Mouse (Mus musculus) layer of hippocampus, postnatal 14 days (tissue): ENCODE data around the gene Olfr1054. TPM values are rescaled to one million over a fixed set of nuclear protein-coding genes. Genes with fewer than 3 reads are reported as not detected.
"Not testable (repeated sequence)": the region's sequence is repeated elsewhere in the genome, so short reads cannot be mapped to it uniquely, and the experiment has no call there.

Experiments
- DNase-seq, 2 experiments: peaks; one replicate each; pipeline ENCODE4 v3.0.0; 2021 to 2022; ENCODE audit warnings: low spot score in 2 of 2, mixed read lengths in 1 of 2
- long read RNA-seq, 2 experiments: library from polyadenylated mRNA; stranded (forward); transcript quantifications; one replicate each; pipeline ENCODE4 v2.0.0; 2021
- total RNA-seq, 2 experiments: library from RNA; stranded (reverse); gene quantifications; 2 replicates each; pipeline ENCODE4 v1.2.3; 2021

Gene Olfr1054
- not detected for total RNA-seq
- long read RNA-seq, experiment 1 = 0 reads
- long read RNA-seq, experiment 2 = 0 reads

DNA sequence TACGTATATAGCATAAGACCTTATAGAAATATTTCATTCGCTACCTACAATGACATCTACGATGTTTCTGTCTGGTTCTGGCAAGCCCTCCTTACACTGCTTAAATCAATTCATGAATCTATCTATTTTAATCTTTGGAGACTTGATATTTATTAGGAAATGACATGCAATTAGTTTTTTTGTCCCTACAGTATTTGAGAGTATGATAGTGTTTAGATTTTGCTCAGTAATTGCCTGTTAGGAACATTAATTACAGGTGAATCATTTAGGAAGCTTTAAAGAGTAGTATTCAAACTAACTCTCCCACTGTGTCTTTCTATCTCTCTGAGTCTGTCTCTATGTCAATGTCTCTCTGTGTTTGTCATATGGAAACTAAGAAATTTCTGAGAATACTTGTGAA, at the start of gene Olfr1054:
TSS of gene Olfr1054 (minus strand) at position 101 of the 400 bp plus-strand sequence.
- no peak for DNase-seq

DNA sequence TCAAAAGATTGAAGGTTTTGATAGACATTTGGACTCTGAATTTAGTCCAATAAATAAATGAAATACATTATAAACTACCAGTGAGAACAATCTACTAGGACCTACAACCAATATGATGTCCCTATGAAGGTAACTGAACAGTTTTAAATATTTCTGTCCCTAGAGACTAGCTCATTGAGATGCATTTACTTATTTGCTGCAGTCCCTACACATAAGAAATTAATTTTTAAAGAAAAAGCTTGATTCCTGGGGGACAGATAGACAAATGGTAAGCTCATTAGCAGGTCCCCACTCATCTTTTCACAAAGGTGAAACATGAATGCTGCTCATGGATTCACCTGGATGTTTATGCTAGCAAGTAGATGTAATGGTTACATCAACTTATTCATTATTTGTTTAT, 43.1 kb upstream of the Olfr1054 start, which contains the start of gene Olfr1057:
TSS of gene Olfr1057 (minus strand) at position 101 of the 400 bp plus-strand sequence.
- DNase-seq = no peak

DNA sequence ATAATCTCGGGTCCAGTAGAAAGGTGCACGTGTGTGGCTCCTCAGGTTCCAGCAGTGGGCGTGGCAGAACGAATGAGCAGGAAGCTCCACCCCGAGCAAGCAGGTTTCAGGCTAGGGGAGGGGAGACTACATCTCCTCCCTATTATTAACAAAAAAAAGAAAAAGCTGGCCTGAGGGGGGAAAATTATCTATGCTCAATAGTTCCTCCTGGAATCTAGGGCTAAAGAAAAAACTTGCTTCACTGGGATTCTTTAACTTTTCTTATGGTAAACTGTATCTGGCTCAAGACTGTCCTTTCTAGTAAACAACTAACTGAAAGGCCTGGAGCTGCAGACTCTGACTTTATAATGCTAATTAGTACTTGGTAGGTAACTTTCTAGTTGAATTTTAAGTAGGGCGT, 31.1 kb upstream of the Olfr1054 start:
- DNase-seq = not testable (repeated sequence)

DNA sequence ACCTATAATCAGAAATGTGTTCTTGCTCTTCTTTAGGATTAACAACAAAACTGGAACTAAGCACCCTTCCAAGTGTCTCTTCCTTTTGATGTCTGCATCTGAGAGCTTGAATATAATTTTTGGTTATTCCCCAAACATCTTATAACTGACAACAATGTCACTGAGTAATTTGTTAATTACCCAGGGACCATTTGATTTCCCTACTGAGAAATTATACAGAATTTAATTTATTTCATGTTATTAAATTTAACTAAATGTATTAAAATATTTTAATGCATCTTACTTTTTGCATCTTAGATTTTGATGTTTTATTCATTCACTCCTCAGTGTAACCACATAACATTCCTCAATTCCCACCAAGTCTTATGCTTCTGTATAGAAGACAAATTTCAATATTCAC, 27.1 kb upstream of the Olfr1054 start, which contains the start of gene Olfr1056:
TSS of gene Olfr1056 (minus strand) at position 101 of the 400 bp plus-strand sequence.
- DNase-seq = no peak

DNA sequence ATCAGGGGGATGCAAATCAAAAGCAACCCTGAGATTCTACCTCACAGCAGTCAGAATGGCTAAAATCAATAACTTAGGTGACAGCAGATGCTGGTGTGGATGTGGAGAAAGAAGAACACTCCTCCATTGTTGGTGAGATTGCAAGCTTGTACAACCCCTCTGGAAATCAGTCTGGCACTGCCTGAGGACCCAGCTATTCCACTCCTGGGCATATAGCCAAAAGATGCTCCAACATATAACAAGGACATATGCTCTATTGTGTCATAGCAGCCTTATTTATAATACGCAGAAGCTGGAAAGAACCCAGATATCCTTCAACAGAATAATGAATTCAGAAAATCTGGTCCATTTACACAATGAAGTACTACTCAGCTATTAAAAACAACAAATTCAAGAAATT, 16.5 kb upstream of the Olfr1054 start:
- peak in 1 of 2 experiments; percentile 42 for DNase-seq

DNA sequence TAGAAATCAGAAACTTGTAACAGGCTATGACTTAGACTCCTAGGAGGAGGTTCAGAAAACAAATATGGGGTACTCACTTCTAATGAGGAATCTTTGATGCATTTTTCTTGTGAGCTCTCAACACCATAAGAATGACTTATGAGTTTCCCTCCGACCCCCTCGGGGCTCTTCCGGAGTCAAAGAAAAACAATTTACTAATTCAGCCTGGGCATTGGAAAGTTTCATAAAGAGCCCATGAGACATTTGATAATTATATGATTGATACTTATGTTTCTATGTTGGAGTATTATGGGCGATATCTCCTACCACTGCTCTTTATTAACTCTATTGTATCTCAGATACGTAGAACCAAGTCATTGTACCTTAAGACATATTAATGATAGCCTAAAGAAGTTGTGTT, 15.0 kb upstream of the Olfr1054 start, which contains the start of gene Olfr1055:
TSS of gene Olfr1055 (minus strand) at position 101 of the 400 bp plus-strand sequence.
- no peak for DNase-seq

DNA sequence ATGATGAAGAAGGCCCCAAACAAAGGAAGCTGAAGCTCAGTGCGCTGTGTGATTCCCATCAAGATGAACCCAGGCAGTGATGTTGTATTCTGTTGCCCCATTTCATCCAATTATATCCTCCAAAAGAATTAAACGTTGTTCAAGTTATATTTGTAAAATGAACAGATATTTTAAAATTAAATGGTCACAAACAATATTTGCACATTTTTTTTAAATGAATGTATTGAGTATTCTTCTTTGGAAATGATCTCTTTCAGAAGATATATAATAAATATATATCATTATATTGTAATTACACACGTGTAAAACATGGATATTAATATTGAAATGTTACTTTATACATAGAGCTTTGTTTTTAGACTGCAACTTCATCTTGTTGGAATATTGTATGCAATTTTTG, 20.0 kb downstream of the Olfr1054 start, which contains the start of gene Olfr1053:
TSS of gene Olfr1053 (minus strand) at position 101 of the 400 bp plus-strand sequence.
- DNase-seq = no peak

DNA sequence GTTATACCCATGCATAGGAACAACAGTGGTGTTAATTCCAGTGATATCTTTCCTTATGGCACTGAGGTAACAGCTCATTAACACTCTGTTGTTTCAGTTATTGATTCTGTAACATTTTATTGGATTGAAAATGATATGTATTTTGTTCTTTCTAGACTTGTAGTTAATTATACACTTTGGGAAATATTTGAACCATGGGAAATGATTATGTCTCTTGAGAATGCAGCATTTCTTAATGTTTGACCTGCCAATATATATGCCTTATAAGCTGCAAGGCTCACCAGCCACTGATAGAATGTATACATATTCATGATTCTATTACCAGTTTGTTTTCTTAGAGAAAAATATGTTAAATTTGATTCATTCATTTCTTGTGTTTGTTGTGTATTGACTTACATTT, 43.1 kb downstream of the Olfr1054 start, which contains the start of gene Olfr1052:
TSS of gene Olfr1052 (plus strand) at position 301 of the 400 bp plus-strand sequence.
- DNase-seq = no peak

Other genes starting within 250 kb of the Olfr1054 start
- gene Olfr1037, start 248.0 kb downstream of the Olfr1054 start, total RNA-seq = not detected
- gene Olfr1039, start 199.5 kb downstream of the Olfr1054 start, total RNA-seq = not detected
- gene Olfr1040, start 188.7 kb downstream of the Olfr1054 start, total RNA-seq = not detected
- gene Olfr1042, start 173.6 kb downstream of the Olfr1054 start, total RNA-seq = not detected
- gene Olfr1043, start 167.9 kb downstream of the Olfr1054 start, total RNA-seq = not detected
- gene Olfr1044, start 157.6 kb downstream of the Olfr1054 start, total RNA-seq = not detected
- gene Olfr52, start 149.8 kb downstream of the Olfr1054 start, total RNA-seq = not detected
- not detected for gene Olfr1045, start 132.4 kb downstream of the Olfr1054 start, total RNA-seq
- not detected for gene Olfr1046, start 116.1 kb downstream of the Olfr1054 start, total RNA-seq
- not detected for gene Olfr1047, start 104.0 kb downstream of the Olfr1054 start, total RNA-seq
- not detected for gene Olfr1048, start 95.1 kb downstream of the Olfr1054 start, total RNA-seq
- gene Olfr1049, start 77.1 kb downstream of the Olfr1054 start, total RNA-seq = not detected
- gene Olfr1051, start 56.3 kb downstream of the Olfr1054 start, total RNA-seq = not detected
- gene Olfr1052, start 43.0 kb downstream of the Olfr1054 start, total RNA-seq = not detected
- gene Olfr1053, start 20.1 kb downstream of the Olfr1054 start, total RNA-seq = not detected
- not detected for gene Olfr1055, start 14.9 kb upstream of the Olfr1054 start, total RNA-seq
- not detected for gene Olfr1056, start 27.0 kb upstream of the Olfr1054 start, total RNA-seq
- gene Olfr1057, start 43.0 kb upstream of the Olfr1054 start, total RNA-seq = not detected
- gene Olfr1058, start 53.1 kb upstream of the Olfr1054 start, total RNA-seq = not detected
- gene Olfr1061, start 78.6 kb upstream of the Olfr1054 start, total RNA-seq = not detected
- gene Olfr1062, start 91.3 kb upstream of the Olfr1054 start, total RNA-seq = not detected
- gene Olfr1065, start 115.2 kb upstream of the Olfr1054 start, total RNA-seq = not detected
- not detected for gene Olfr1066, start 120.8 kb upstream of the Olfr1054 start, total RNA-seq
- not detected for gene Olfr228, start 152.0 kb upstream of the Olfr1054 start, total RNA-seq
- not detected for gene Olfr1076, start 173.0 kb upstream of the Olfr1054 start, total RNA-seq
- not detected for gene Olfr1079, start 207.0 kb upstream of the Olfr1054 start, total RNA-seq
- gene Olfr1080, start 222.8 kb upstream of the Olfr1054 start, total RNA-seq = not detected